Mouse (Mus musculus) forebrain, embryonic 14.5 days (tissue): ENCODE data around the gene Ccdc63. TPM values are rescaled to one million over a fixed set of nuclear protein-coding genes. Genes with fewer than 3 reads are reported as not detected.

Experiments used
- polyA plus RNA-seq: library from polyadenylated mRNA; unstranded; fragments of >200 nt; fragmentation: Nextera tagmentation; extraction: Ambion mirVana; gene quantifications from 2 replicates; pipeline ENCODE4 v1.2.1, GENCODE M21; 2014

Ccdc63 gene
- polyA plus RNA-seq, 1 experiment from 2014 or later = not detected

Other genes with a start within 250 kb of the Ccdc63 start
- gene Cux2, start 90.7 kb downstream of the Ccdc63 start, polyA plus RNA-seq = 16.7 and 30.0 TPM in 2 replicates
- 1.0 and 1.1 TPM in 2 replicates for gene Myl2, start 39.9 kb downstream of the Ccdc63 start, polyA plus RNA-seq
- gene Ppp1cc, start 17.5 kb upstream of the Ccdc63 start, polyA plus RNA-seq = 274 and 280 TPM in 2 replicates
- gene Hvcn1, start 66.0 kb upstream of the Ccdc63 start, polyA plus RNA-seq = 1.3 and 2.4 TPM in 2 replicates
- gene Tctn1, start 123.6 kb upstream of the Ccdc63 start, polyA plus RNA-seq = 3.5 and 3.6 TPM in 2 replicates
- 5.2 and 5.9 TPM in 2 replicates for gene Pptc7, start 143.5 kb upstream of the Ccdc63 start, polyA plus RNA-seq
- 12.2 and 13.1 TPM in 2 replicates for gene Rad9b, start 213.4 kb upstream of the Ccdc63 start, polyA plus RNA-seq
- gene Vps29, start 213.5 kb upstream of the Ccdc63 start, polyA plus RNA-seq = 288 and 315 TPM in 2 replicates
- gene Gpn3, start 231.1 kb upstream of the Ccdc63 start, polyA plus RNA-seq = 54.9 and 57.2 TPM in 2 replicates
- gene Fam216a, start 231.5 kb upstream of the Ccdc63 start, polyA plus RNA-seq = 146 and 157 TPM in 2 replicates